Comparison of ENCODE assay signal across 8 mouse cellular contexts in the genomic region with DNA sequence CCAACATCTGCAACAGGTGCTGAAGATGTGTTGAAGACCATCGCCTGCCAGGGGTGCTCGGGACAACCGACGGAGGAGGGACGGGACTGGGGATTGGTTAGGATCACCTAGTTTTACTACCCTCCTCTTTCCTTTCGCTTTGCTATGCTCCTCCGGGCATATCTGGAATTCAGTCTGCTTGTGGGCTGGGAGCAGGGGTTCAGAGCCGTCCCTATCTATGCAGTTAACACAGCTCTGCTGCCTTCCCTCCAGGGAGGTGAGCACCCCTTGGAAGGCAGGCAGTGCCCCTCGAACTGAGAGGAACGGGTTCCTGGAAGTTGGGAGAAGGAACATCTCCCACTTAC. TPM values are rescaled to one million over a fixed set of nuclear protein-coding genes. Genes with fewer than 3 reads are reported as not detected.
DNase-seq lines count a peak whose midpoint lies in the region; ATAC-seq lines count a peak whose summit lies in the region.

No protein-coding gene starts in this region.

- H3K4me3 ChIP-seq in kidney, embryonic 14.5 days (ENCODE audit: low read length), result peak overlapping the region; percentile 32
- peak overlapping the region; percentile 27 for H3K4me3 ChIP-seq in embryonic facial prominence, embryonic 11.5 days (ENCODE audit: low read depth, low read length)
- H3K4me3 ChIP-seq in hindbrain, embryonic 16.5 days (ENCODE audit: low read length), result peak overlapping the region; percentile 31
- peak overlapping the region; percentile 33 for H3K4me3 ChIP-seq in midbrain, embryonic 13.5 days (replicated peaks)

- H3K27me3 ChIP-seq in kidney, embryonic 14.5 days (ENCODE audit: control insufficient read depth, insufficient read depth, low read length), result peaks cover 90% of the 10 kb centered on the region
- peaks cover 79% of the 10 kb centered on the region for H3K27me3 ChIP-seq in embryonic facial prominence, embryonic 11.5 days (ENCODE audit: control insufficient read depth, insufficient read depth, low read length)
- peaks cover 79% of the 10 kb centered on the region for H3K27me3 ChIP-seq in hindbrain, embryonic 16.5 days (replicated peaks; ENCODE audit: control insufficient read depth, insufficient read depth, low read length)
- peaks cover 98% of the 10 kb centered on the region for H3K27me3 ChIP-seq in midbrain, embryonic 13.5 days

- WGBS in kidney, embryonic 14.5 days, result 1% methylated on average over 10 of the region's 10 CpGs
- 9% methylated on average over 10 of the region's 10 CpGs for WGBS in embryonic facial prominence, embryonic 11.5 days
- 6% methylated on average over 10 of the region's 10 CpGs for WGBS in hindbrain, embryonic 16.5 days
- 12% methylated on average over 10 of the region's 10 CpGs for WGBS in midbrain, embryonic 13.5 days

- DNase-seq in kidney, adult 8-10 months, result no peak
- peak; percentile 29 for DNase-seq in embryonic facial prominence, embryonic 11.5 days (ENCODE audit: low spot score)
- no peak for DNase-seq in embryo, embryonic 9.5 days (ENCODE audit: extremely low spot score)
- DNase-seq in frontal cortex, postnatal 10 days (ENCODE audit: low spot score in 2 of 2), result no peak

- peaks cover 26% of the 10 kb centered on the region for H3K4me1 ChIP-seq in kidney, embryonic 14.5 days (ENCODE audit: control insufficient read depth, insufficient read depth, low read length)
- peaks cover 12% of the 10 kb centered on the region for H3K4me1 ChIP-seq in embryonic facial prominence, embryonic 11.5 days (ENCODE audit: control insufficient read depth, insufficient read depth, low read length)
- H3K4me1 ChIP-seq in hindbrain, embryonic 16.5 days (ENCODE audit: control insufficient read depth, insufficient read depth, low read depth, low read length), result peaks cover 18% of the 10 kb centered on the region
- peaks cover 34% of the 10 kb centered on the region for H3K4me1 ChIP-seq in midbrain, embryonic 13.5 days (replicated peaks)

- no peaks in the 10 kb centered on the region for H3K9me3 ChIP-seq in kidney, embryonic 14.5 days (ENCODE audit: control insufficient read depth, low read length)
- H3K9me3 ChIP-seq in embryonic facial prominence, embryonic 11.5 days (replicated peaks; ENCODE audit: control insufficient read depth, low read length), result no peaks in the 10 kb centered on the region
- no peaks in the 10 kb centered on the region for H3K9me3 ChIP-seq in hindbrain, embryonic 16.5 days (ENCODE audit: control insufficient read depth, low read length)
- no peaks in the 10 kb centered on the region for H3K9me3 ChIP-seq in midbrain, embryonic 13.5 days

- H3K4me2 ChIP-seq in kidney, embryonic 14.5 days (replicated peaks; ENCODE audit: low read depth, low read length), result peak overlapping the region; percentile 38
- H3K4me2 ChIP-seq in embryonic facial prominence, embryonic 11.5 days (ENCODE audit: low read depth, low read length), result no peak overlapping the region; the same call in none of the 2 replicates
- H3K4me2 ChIP-seq in hindbrain, embryonic 16.5 days (ENCODE audit: low read length), result peak overlapping the region; percentile 46
- peak overlapping the region; percentile 49 for H3K4me2 ChIP-seq in midbrain, embryonic 13.5 days (replicated peaks)

- H3K9ac ChIP-seq in kidney, embryonic 14.5 days (ENCODE audit: low read depth, low read length), result peak overlapping the region; percentile 23; the same call in 1 of the 2 replicates
- no peak overlapping the region for H3K9ac ChIP-seq in embryonic facial prominence, embryonic 11.5 days (replicated peaks; ENCODE audit: low read length)
- no peak overlapping the region for H3K9ac ChIP-seq in hindbrain, embryonic 16.5 days (ENCODE audit: low read depth, low read length)
- no peak overlapping the region for H3K9ac ChIP-seq in midbrain, embryonic 13.5 days (replicated peaks)

- no peak overlapping the region for H3K27ac ChIP-seq in kidney, embryonic 14.5 days (ENCODE audit: low read depth, low read length)
- H3K27ac ChIP-seq in embryonic facial prominence, embryonic 11.5 days (replicated peaks; ENCODE audit: low read depth, low read length), result no peak overlapping the region
- no peak overlapping the region for H3K27ac ChIP-seq in hindbrain, embryonic 16.5 days (ENCODE audit: low read depth, low read length)
- H3K27ac ChIP-seq in midbrain, embryonic 13.5 days, result no peak overlapping the region

- H3K36me3 ChIP-seq in kidney, embryonic 14.5 days (ENCODE audit: control insufficient read depth, insufficient read depth, low read length), result no peaks in the 10 kb centered on the region
- H3K36me3 ChIP-seq in embryonic facial prominence, embryonic 11.5 days (replicated peaks; ENCODE audit: control insufficient read depth, insufficient read depth, low read depth, low read length), result no peaks in the 10 kb centered on the region
- H3K36me3 ChIP-seq in hindbrain, embryonic 16.5 days (ENCODE audit: control insufficient read depth, insufficient read depth, low read length), result no peaks in the 10 kb centered on the region
- no peaks in the 10 kb centered on the region for H3K36me3 ChIP-seq in midbrain, embryonic 13.5 days

- no peak for ATAC-seq in kidney, embryonic 14.5 days (ENCODE audit: low FRiP score, low TSS enrichment)
- no peak for ATAC-seq in embryonic facial prominence, embryonic 11.5 days (replicated peaks; ENCODE audit: insufficient number of reproducible peaks, low FRiP score, low TSS enrichment, low read depth)
- no peak for ATAC-seq in hindbrain, embryonic 16.5 days
- ATAC-seq in midbrain, embryonic 13.5 days, result no peak
- no peak for ATAC-seq in megakaryocyte-erythroid progenitor cell, adult 5-6 weeks (replicated peaks; ENCODE audit: low FRiP score, low TSS enrichment, poor library complexity, severe bottlenecking)

RNA-seq across cellular contexts. Expression of a gene that starts 5.8 kb away (rescaled TPM):
- 19.5 and 26.0 TPM in 2 replicates for polyA plus RNA-seq in kidney, embryonic 14.5 days (2014; fragmentation: Nextera tagmentation; extraction: Ambion mirVana)
- 7.8 and 9.2 TPM in 2 replicates for polyA plus RNA-seq in embryonic facial prominence, embryonic 11.5 days (2014; fragmentation: Nextera tagmentation; extraction: Ambion mirVana)
- 3.7 and 3.9 TPM in 2 replicates for polyA plus RNA-seq in hindbrain, embryonic 16.5 days (2015; fragmentation: Nextera tagmentation; extraction: Ambion mirVana)
- polyA plus RNA-seq in midbrain, embryonic 13.5 days (2015; fragmentation: Nextera tagmentation; extraction: Ambion mirVana), result 2.7 and 3.8 TPM in 2 replicates
- total RNA-seq in megakaryocyte-erythroid progenitor cell, adult 5-6 weeks (2014; fragmentation: Nextera tagmentation), result 4.4 and 5.0 TPM in 2 replicates
- 4.0 and 4.6 TPM in 2 replicates for total RNA-seq in megakaryocyte-erythroid progenitor cell, adult 5-6 weeks (2017)

RNA-seq across cellular contexts. Expression of a gene that starts 6.9 kb away (rescaled TPM):
- polyA plus RNA-seq in kidney, embryonic 14.5 days (2014; fragmentation: Nextera tagmentation; extraction: Ambion mirVana), result not detected in 2 replicates
- not detected in 2 replicates for polyA plus RNA-seq in embryonic facial prominence, embryonic 11.5 days (2014; fragmentation: Nextera tagmentation; extraction: Ambion mirVana)
- polyA plus RNA-seq in hindbrain, embryonic 16.5 days (2015; fragmentation: Nextera tagmentation; extraction: Ambion mirVana), result 0.54 TPM in 1 of 2 replicates, not detected in the other
- not detected in 2 replicates for polyA plus RNA-seq in midbrain, embryonic 13.5 days (2015; fragmentation: Nextera tagmentation; extraction: Ambion mirVana)
- total RNA-seq in megakaryocyte-erythroid progenitor cell, adult 5-6 weeks (2014; fragmentation: Nextera tagmentation), result 5.6 and 7.5 TPM in 2 replicates
- 0.56 and 3.2 TPM in 2 replicates for total RNA-seq in megakaryocyte-erythroid progenitor cell, adult 5-6 weeks (2017)

RNA-seq across cellular contexts. Expression of a gene that starts 11.0 kb away (rescaled TPM):
- polyA plus RNA-seq in kidney, embryonic 14.5 days (2014; fragmentation: Nextera tagmentation; extraction: Ambion mirVana), result 3.9 and 9.8 TPM in 2 replicates
- polyA plus RNA-seq in embryonic facial prominence, embryonic 11.5 days (2014; fragmentation: Nextera tagmentation; extraction: Ambion mirVana), result 2.1 and 2.4 TPM in 2 replicates
- polyA plus RNA-seq in hindbrain, embryonic 16.5 days (2015; fragmentation: Nextera tagmentation; extraction: Ambion mirVana), result 2.4 and 2.6 TPM in 2 replicates
- polyA plus RNA-seq in midbrain, embryonic 13.5 days (2015; fragmentation: Nextera tagmentation; extraction: Ambion mirVana), result 1.1 and 1.6 TPM in 2 replicates
- total RNA-seq in megakaryocyte-erythroid progenitor cell, adult 5-6 weeks (2014; fragmentation: Nextera tagmentation), result 5.9 and 8.9 TPM in 2 replicates
- total RNA-seq in megakaryocyte-erythroid progenitor cell, adult 5-6 weeks (2017), result 3.4 and 5.7 TPM in 2 replicates
